Mouse (Mus musculus) forebrain, postnatal 0 days (tissue): Measurements from ENCODE around the gene Gjd2. TPM values are rescaled to one million over a fixed set of nuclear protein-coding genes. Genes with fewer than 3 reads are reported as not detected.
A peak's percentile ranks its signal among the peaks of the same experiment; 100 is the strongest.

ENCODE experiments used
- ATAC-seq: fragments of 200-750 bp; cut with Nextera tagmentation; 2 replicates; pipeline ENCODE4 v1.8.0; 2017; ENCODE audit warnings: mild to moderate bottlenecking, moderate library complexity
- DNase-seq: peaks from one replicate; pipeline ENCODE4 v3.0.0-alpha.2; 2015
- H3K27ac ChIP-seq: fragments of 300-500 bp; sonication (generic); 2 replicates; pipeline ENCODE4 v1.5.1; 2014; ENCODE audit warnings: low read depth, mild to moderate bottlenecking, antibody characterized with exemption, low read length, moderate library complexity, mixed read lengths
- H3K27me3 ChIP-seq: fragments of 300-500 bp; sonication (generic); 2 replicates; pipeline ENCODE4 v1.6.1; 2014; ENCODE audit warnings: mild to moderate bottlenecking, low read length, mixed read lengths; ENCODE audit not compliant: insufficient read depth
- H3K36me3 ChIP-seq: fragments of 300-500 bp; sonication (generic); 2 replicates; pipeline ENCODE4 v1.6.1; 2014; ENCODE audit warnings: mild to moderate bottlenecking, moderate library complexity; ENCODE audit not compliant: insufficient read depth
- H3K4me1 ChIP-seq: fragments of 300-500 bp; sonication (generic); 2 replicates; pipeline ENCODE4 v1.6.1; 2014; ENCODE audit warnings: antibody characterized with exemption; ENCODE audit not compliant: insufficient read depth
- H3K4me2 ChIP-seq: fragments of 300-500 bp; sonication (generic); 2 replicates; pipeline ENCODE4 v1.6.1; 2014; ENCODE audit warnings: low read depth, mild to moderate bottlenecking, moderate library complexity
- H3K4me3 ChIP-seq: fragments of 300-500 bp; sonication (generic); 2 replicates; pipeline ENCODE4 v1.5.1; 2014; ENCODE audit warnings: low read depth, low read length, mixed read lengths
- H3K9ac ChIP-seq: fragments of 300-500 bp; sonication (generic); 2 replicates; pipeline ENCODE4 v1.6.1; 2014; ENCODE audit warnings: mild to moderate bottlenecking
- H3K9me3 ChIP-seq: fragments of 300-500 bp; sonication (generic); 2 replicates; pipeline ENCODE4 v1.6.1; 2016; ENCODE audit warnings: low read length
- CTCF ChIP-seq: sonication (generic); IDR thresholded peaks from 2 replicates; pipeline ENCODE4 v1.5.1; 2016; ENCODE audit warnings: antibody characterized with exemption, control low read depth, low read depth
- WGBS: fragments of 180-500 bp; shearing (Covaris S2); extraction: QIAGEN DNeasy Blood & Tissue Kit; methylation state at CpG from one replicate; pipeline ENCODE4 v1.1.7; 2014; 5-methylcytosine and 5-hydroxymethylcytosine counted together
- polyA plus RNA-seq: library from polyadenylated mRNA; unstranded; fragments of >200 nt; fragmentation: Nextera tagmentation; extraction: Ambion mirVana; gene quantifications from 2 replicates; pipeline ENCODE4 v1.2.1, GENCODE M21; 2015
- total RNA-seq: library from RNA; depleted of rRNA; stranded (reverse); fragments of >200 nt; gene quantifications from 2 replicates; pipeline ENCODE4 v1.2.3, GENCODE M21; 2014

Gene Gjd2
- total and polyA plus RNA-seq, 2 experiments from 2014 or later = 6.6 to 37.7 TPM

DNA sequence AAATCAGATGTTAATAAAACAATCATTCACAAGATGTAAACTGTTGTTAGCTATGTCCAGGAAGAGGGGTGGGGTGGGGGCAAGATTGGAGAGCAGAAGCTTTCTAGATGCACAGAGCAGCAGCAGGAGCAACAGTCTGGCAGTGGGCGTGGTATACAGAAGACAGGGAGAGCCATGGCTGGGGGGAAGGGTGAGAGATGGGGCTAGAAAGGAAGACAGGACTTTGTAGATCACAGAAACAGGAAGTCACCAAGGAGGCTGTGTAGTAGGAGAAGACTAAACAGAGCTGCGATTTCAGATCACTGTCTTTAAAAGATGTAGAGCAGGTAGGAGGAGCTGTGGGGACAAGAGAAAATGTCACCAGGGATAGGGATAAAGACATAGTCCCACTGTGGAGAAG is 18.8 kb upstream of the Gjd2 start:
- Histone ChIP-seq H3K9ac (no peak overlapping the region), H3K9me3 (no peaks in the 10 kb centered on the region), H3K27me3 (no peaks in the 10 kb centered on the region; the same call in 1 of the 2 replicates), H3K4me3 (no peak overlapping the region), H3K27ac (no peak overlapping the region), H3K4me2 (no peak overlapping the region), H3K4me1 (no peaks in the 10 kb centered on the region), H3K36me3 (no peaks in the 10 kb centered on the region)
- DNase-seq = no peak
- WGBS = 65% methylated on average over 2 of the region's 2 CpGs
- TF ChIP-seq CTCF = no peak
- no peak for ATAC-seq

DNA sequence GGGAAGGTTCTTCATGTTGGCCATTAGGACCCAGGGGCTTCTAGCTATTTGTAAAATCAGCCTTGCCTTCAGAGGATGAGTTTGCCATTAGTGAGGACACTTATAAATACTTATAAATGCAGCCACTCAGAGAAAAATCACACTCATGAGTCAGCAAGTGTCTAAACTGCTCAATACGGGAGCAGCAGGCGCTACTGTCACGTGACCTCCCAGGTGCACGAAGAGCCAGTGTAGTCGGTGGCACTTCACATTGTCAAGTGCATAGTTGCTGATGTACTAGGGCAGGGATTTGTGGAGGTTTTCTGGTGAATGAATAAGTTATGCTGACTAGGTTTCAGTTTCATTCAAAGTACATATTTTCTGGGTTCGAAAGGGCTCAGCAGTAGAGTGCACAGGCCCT is 10.0 kb upstream of the Gjd2 start:
- Histone ChIP-seq H3K9me3 (no peaks in the 10 kb centered on the region), H3K27me3 (no peaks in the 10 kb centered on the region), H3K27ac (no peak overlapping the region), H3K4me3 (no peak overlapping the region), H3K4me1 (no peaks in the 10 kb centered on the region), H3K4me2 (no peak overlapping the region), H3K9ac (no peak overlapping the region), H3K36me3 (no peaks in the 10 kb centered on the region)
- DNase-seq = no peak
- TF ChIP-seq CTCF = no peak
- no peak for ATAC-seq
- 90% methylated on average over 6 of the region's 6 CpGs for WGBS

DNA sequence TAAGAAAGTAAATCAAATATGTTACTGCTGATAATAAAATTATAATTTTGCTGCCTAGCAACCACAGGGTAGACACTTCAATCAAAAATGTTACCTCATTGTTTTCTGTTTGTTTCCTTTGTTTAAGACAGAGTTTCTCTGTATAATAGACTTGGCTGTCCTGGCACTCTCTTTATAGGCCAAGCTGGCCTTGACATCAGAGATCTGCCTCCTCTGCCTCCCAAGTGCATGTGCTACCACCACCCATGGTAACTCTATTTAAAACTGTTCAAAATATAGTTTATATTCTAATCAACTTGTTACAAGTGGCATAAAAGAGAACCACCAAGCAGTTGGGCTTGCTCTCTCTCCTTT is 6.8 kb upstream of the Gjd2 start:
- no peak for DNase-seq
- no peak for TF ChIP-seq CTCF
- H3K27ac ChIP-seq = no peak overlapping the region
- no peak overlapping the region for H3K4me3 ChIP-seq
- H3K4me2 ChIP-seq = no peak overlapping the region
- H3K9me3 ChIP-seq = no peaks in the 10 kb centered on the region
- peak; percentile 40; the same call in 1 of the 2 replicates for ATAC-seq
- H3K36me3 ChIP-seq = no peaks in the 10 kb centered on the region
- H3K9ac ChIP-seq = no peak overlapping the region
- 0 out of 2 replicates have a peak, but pooled peaks cover 5% of the 10 kb centered on the region for H3K27me3 ChIP-seq
- H3K4me1 ChIP-seq = no peaks in the 10 kb centered on the region

DNA sequence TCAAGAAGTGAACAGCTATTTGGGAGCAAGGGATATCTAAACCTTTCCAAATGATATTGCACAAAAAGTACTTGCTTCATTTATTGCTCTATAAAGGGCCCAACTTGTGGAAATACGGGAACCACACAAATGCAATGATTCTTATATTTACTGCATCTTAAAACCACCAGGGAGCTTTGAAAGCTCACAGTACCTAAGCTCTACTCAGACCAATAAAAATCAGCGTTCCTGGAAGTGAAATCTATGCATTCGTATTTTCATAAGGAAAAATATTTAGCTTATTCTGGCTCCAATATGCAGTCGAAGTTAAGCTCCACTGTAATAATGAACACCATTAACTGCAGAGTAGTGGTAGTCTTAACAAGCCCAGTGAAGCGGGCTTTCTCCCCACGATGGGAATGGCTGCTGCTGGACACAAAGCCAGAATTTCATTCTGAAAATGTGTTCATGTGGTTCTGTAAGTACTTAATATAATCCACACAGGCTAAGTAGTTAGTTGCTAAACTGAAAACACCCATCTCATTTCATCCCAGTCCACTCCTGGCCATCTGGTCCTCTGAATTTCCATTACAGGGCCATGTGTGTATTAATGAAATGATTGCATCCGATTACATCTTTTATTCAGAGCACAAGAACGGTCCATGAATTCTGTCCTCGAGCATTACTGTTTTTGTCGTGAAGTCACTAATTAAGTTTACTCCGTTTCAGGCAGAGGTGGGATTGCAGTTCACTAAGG is 6.2 kb upstream of the Gjd2 start:
- Histone ChIP-seq H3K36me3 (no peaks in the 10 kb centered on the region), H3K9ac (no peak overlapping the region), H3K27me3 (0 out of 2 replicates have a peak, but pooled peaks cover 5% of the 10 kb centered on the region), H3K4me2 (no peak overlapping the region), H3K4me1 (no peaks in the 10 kb centered on the region), H3K9me3 (no peaks in the 10 kb centered on the region), H3K27ac (no peak overlapping the region), H3K4me3 (no peak overlapping the region)
- ATAC-seq (no peak), DNase-seq (peak; percentile 18)
- 46% methylated on average over 11 of the region's 11 CpGs for WGBS
- TF ChIP-seq CTCF = no peak

DNA sequence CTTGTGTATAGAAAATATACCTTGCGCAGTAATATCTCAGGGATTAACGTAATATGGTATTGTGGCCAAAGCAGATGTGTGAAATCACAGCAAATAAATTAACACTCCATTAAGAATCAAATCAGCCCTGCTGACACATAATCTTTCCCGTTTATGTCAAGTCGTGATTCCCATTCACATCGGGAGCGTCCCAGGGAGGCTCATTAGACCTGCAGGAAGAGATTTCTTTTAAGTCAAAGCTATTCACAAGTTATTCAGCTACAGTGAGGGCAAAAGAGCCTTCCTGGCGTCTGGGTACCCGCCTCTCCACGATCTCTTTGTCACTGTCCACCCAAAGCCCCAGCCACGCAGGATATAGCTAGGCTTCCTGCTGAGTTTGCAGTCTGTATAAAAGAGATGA is 4.7 kb upstream of the Gjd2 start:
- Histone ChIP-seq H3K27me3 (0 out of 2 replicates have a peak, but pooled peaks cover 5% of the 10 kb centered on the region), H3K4me3 (no peak overlapping the region), H3K4me2 (0 out of 2 replicates have a peak overlapping the region, but pooled peaks have one; percentile 4), H3K36me3 (no peaks in the 10 kb centered on the region), H3K9ac (no peak overlapping the region), H3K27ac (no peak overlapping the region), H3K9me3 (no peaks in the 10 kb centered on the region), H3K4me1 (no peaks in the 10 kb centered on the region)
- no peak for DNase-seq
- TF ChIP-seq CTCF = no peak
- WGBS = 14% methylated on average over 10 of the region's 10 CpGs
- no peak for ATAC-seq

DNA sequence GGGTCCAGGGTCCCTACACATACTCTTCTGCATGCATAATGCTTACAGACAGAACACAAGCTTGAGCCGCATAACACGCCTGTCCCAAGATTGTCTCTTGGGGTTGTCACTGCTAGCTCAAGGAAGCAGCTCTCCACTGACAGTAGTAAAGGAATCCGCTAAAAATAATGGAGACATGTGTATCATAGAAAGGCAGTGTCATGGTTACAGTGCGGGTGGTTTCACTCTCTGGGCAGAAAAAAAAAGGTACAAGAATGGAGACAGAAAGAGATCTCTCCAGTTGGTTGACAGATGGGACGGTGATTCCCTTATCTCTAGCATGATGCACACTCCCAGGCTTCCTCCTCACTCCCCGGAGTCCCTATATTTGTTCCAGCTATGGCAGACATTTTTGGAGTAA is 1.4 kb upstream of the Gjd2 start:
- H3K4me2 ChIP-seq = peak overlapping the region; percentile 81
- no peaks in the 10 kb centered on the region for H3K36me3 ChIP-seq
- WGBS = 76% methylated on average over 6 of the region's 6 CpGs
- no peaks in the 10 kb centered on the region for H3K9me3 ChIP-seq
- peaks cover 9% of the 10 kb centered on the region; the same call in 1 of the 2 replicates for H3K27me3 ChIP-seq
- no peak for DNase-seq
- no peak overlapping the region for H3K27ac ChIP-seq
- no peaks in the 10 kb centered on the region for H3K4me1 ChIP-seq
- no peak for TF ChIP-seq CTCF
- no peak overlapping the region for H3K9ac ChIP-seq
- ATAC-seq = no peak
- H3K4me3 ChIP-seq = no peak overlapping the region

DNA sequence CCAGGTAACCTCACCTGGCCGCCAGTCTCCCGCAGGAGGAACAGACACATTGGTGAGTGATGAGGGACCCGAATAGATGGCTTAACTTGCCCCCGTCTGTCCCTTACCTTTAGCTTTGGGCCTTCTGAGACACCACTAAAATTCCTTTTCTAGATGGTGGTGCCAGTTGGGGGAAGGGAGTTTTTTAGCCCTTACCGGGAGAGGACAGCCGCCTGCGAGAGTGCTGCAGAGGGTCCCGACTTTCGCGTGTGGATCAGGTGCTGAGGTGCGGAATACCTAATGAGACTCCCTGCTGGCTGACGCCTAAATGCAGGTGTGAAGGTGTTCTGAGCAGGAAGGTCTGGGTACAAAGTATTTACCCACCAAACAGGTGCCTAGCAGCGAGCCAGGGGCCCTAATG is 427 bp upstream of the Gjd2 start:
- no peak for TF ChIP-seq CTCF
- Histone ChIP-seq H3K9ac (peak overlapping the region; percentile 83), H3K9me3 (no peaks in the 10 kb centered on the region), H3K27ac (no peak overlapping the region), H3K27me3 (peaks cover 9% of the 10 kb centered on the region; the same call in 1 of the 2 replicates), H3K4me3 (peak overlapping the region; percentile 60), H3K4me2 (peak overlapping the region; percentile 81), H3K36me3 (no peaks in the 10 kb centered on the region), H3K4me1 (no peaks in the 10 kb centered on the region)
- ATAC-seq (peak; percentile 34), DNase-seq (no peak)
- WGBS = 3% methylated on average over 13 of the region's 13 CpGs
